8 mouse cellular contexts compared by ENCODE assay signal in genomic region chr10:77590812-77591211, GRCm38 (mm10). TPM values are rescaled to one million over a fixed set of nuclear protein-coding genes. Genes with fewer than 3 reads are reported as not detected.
DNase-seq lines count a peak whose midpoint lies in the region; ATAC-seq lines count a peak whose summit lies in the region.

No protein-coding gene starts in this region.

- no peak for ATAC-seq in limb, embryonic 11.5 days (ENCODE audit: insufficient number of reproducible peaks, low FRiP score, low TSS enrichment, low read depth)
- ATAC-seq in midbrain, embryonic 12.5 days (ENCODE audit: low FRiP score, low read depth): 0 out of 2 replicates have a peak, but pooled peaks have one; percentile 60

- intact Hi-C loops in heart, postnatal 14 days (cut with DNase I): no loop called here

- no peak overlapping the region for H3K9ac ChIP-seq in limb, embryonic 11.5 days (ENCODE audit: low read length)
- H3K9ac ChIP-seq in midbrain, embryonic 12.5 days (replicated peaks): no peak overlapping the region

- 43% methylated on average over 6 of the region's 6 CpGs for WGBS in limb, embryonic 11.5 days
- WGBS in midbrain, embryonic 12.5 days: 40% methylated on average over 6 of the region's 6 CpGs

- H3K4me2 ChIP-seq in limb, embryonic 11.5 days (ENCODE audit: low read depth, severe bottlenecking): no peak overlapping the region
- no peak overlapping the region for H3K4me2 ChIP-seq in midbrain, embryonic 12.5 days (replicated peaks)

- no peak overlapping the region for H3K4me3 ChIP-seq in limb, embryonic 11.5 days (ENCODE audit: low read depth, low read length)
- no peak overlapping the region for H3K4me3 ChIP-seq in midbrain, embryonic 12.5 days

- H3K36me3 ChIP-seq in limb, embryonic 11.5 days (ENCODE audit: control insufficient read depth, insufficient read depth, low read length): peaks cover 27% of the 10 kb centered on the region
- peaks cover 67% of the 10 kb centered on the region for H3K36me3 ChIP-seq in midbrain, embryonic 12.5 days

- H3K9me3 ChIP-seq in limb, embryonic 11.5 days (ENCODE audit: control insufficient read depth, low read length): no peaks in the 10 kb centered on the region
- no peaks in the 10 kb centered on the region for H3K9me3 ChIP-seq in midbrain, embryonic 12.5 days

- peak; percentile 94 for DNase-seq in heart, adult 11 months
- DNase-seq in heart, adult 8-10 months (ENCODE audit: low spot score): no peak
- DNase-seq in T-cell, adult 2 months (ENCODE audit: low spot score): peak; percentile 74
- peak; percentile 70 for DNase-seq in embryo, embryonic 11 days
- peak; percentile 48 to 65 for DNase-seq in heart, postnatal 14 days
- DNase-seq in limb, embryonic 11.5 days (ENCODE audit: low spot score): peak; percentile 75
- DNase-seq in thymus, adult 18-20 months: peak; percentile 47 to 51

- H3K27me3 ChIP-seq in limb, embryonic 11.5 days (ENCODE audit: control insufficient read depth, insufficient read depth, low read length): no peaks in the 10 kb centered on the region
- no peaks in the 10 kb centered on the region; the same call in 1 of the 2 replicates for H3K27me3 ChIP-seq in midbrain, embryonic 12.5 days

- no peak overlapping the region; the same call in 1 of the 2 replicates for H3K27ac ChIP-seq in limb, embryonic 11.5 days (replicated peaks; ENCODE audit: low read depth, low read length)
- no peak overlapping the region for H3K27ac ChIP-seq in midbrain, embryonic 12.5 days (replicated peaks)

- H3K4me1 ChIP-seq in limb, embryonic 11.5 days (ENCODE audit: control insufficient read depth, insufficient read depth, low read length): no peaks in the 10 kb centered on the region
- peaks cover 13% of the 10 kb centered on the region for H3K4me1 ChIP-seq in midbrain, embryonic 12.5 days

RNA-seq across cellular contexts. Expression of gene Pttg1ip, which starts 9.3 kb away (rescaled TPM):
- 100 to 1,000 TPM; 132 to 142 (median 134) TPM for total RNA-seq in heart, adult 8-10 months (2022)
- total RNA-seq in heart, postnatal 14 days (2021): 100 to 1,000 TPM; 128 to 132 TPM
- polyA plus RNA-seq in limb, embryonic 11.5 days (2014; fragmentation: Nextera tagmentation; extraction: Ambion mirVana): 75.5 and 84.6 TPM in 2 replicates
- polyA plus RNA-seq in midbrain, embryonic 12.5 days (2016; fragmentation: Nextera tagmentation; extraction: Ambion mirVana): 62.4 and 69.4 TPM in 2 replicates

RNA-seq across cellular contexts. Expression of gene Sumo3, which starts 15.1 kb away (rescaled TPM):
- total RNA-seq in heart, adult 8-10 months (2022): 10 to 100 TPM; 59.3 to 76.7 (median 67.5) TPM
- total RNA-seq in heart, postnatal 14 days (2021): 10 to 100 TPM; 53.7 to 61.6 TPM
- 340 and 351 TPM in 2 replicates for polyA plus RNA-seq in limb, embryonic 11.5 days (2014; fragmentation: Nextera tagmentation; extraction: Ambion mirVana)
- 304 and 325 TPM in 2 replicates for polyA plus RNA-seq in midbrain, embryonic 12.5 days (2016; fragmentation: Nextera tagmentation; extraction: Ambion mirVana)

RNA-seq across cellular contexts. Expression of gene Gm49325, which starts 15.2 kb away (rescaled TPM):
- total RNA-seq in heart, adult 8-10 months (2022): 10 to 100 TPM in 3 of 4 experiments, 1 to 10 TPM in 1; 8.3 to 15.8 (median 13.9) TPM
- total RNA-seq in heart, postnatal 14 days (2021): 10 to 100 TPM in 1 of 2 experiments, 1 to 10 TPM in 1; 7.6 to 12.7 TPM
- polyA plus RNA-seq in limb, embryonic 11.5 days (2014; fragmentation: Nextera tagmentation; extraction: Ambion mirVana): 2.3 TPM in 1 of 2 replicates, not detected in the other
- polyA plus RNA-seq in midbrain, embryonic 12.5 days (2016; fragmentation: Nextera tagmentation; extraction: Ambion mirVana): 7.7 and 19.3 TPM in 2 replicates

RNA-seq across cellular contexts. Expression of gene Ube2g2, which starts 31.3 kb away (rescaled TPM):
- total RNA-seq in heart, adult 8-10 months (2022): 10 to 100 TPM; 78.9 to 82.9 (median 81.2) TPM
- total RNA-seq in heart, postnatal 14 days (2021): 10 to 100 TPM; 59.2 to 60.6 TPM
- 52.3 and 52.6 TPM in 2 replicates for polyA plus RNA-seq in limb, embryonic 11.5 days (2014; fragmentation: Nextera tagmentation; extraction: Ambion mirVana)
- 83.6 and 84.2 TPM in 2 replicates for polyA plus RNA-seq in midbrain, embryonic 12.5 days (2016; fragmentation: Nextera tagmentation; extraction: Ambion mirVana)
